Mouse (Mus musculus) liver, embryonic 16.5 days (tissue): ENCODE measurements around the gene Coq2. TPM values are rescaled to one million over a fixed set of nuclear protein-coding genes. Genes with fewer than 3 reads are reported as not detected.

Experiments used
- polyA plus RNA-seq: library from polyadenylated mRNA; unstranded; fragments of >200 nt; fragmentation: Nextera tagmentation; extraction: Ambion mirVana; gene quantifications from 2 replicates; pipeline ENCODE4 v1.2.1, GENCODE M21; 2015

Coq2 gene
- polyA plus RNA-seq, 1 experiment from 2014 or later, result 20.7 TPM

Other genes with a start within 250 kb of the Coq2 start
- 9.2 and 9.6 TPM in 2 replicates for gene Lin54, start 174.5 kb downstream of the Coq2 start, polyA plus RNA-seq
- gene Cops4, start 156.8 kb downstream of the Coq2 start, polyA plus RNA-seq, result 59.1 and 66.6 TPM in 2 replicates
- 58.2 and 65.3 TPM in 2 replicates for gene Plac8, start 102.9 kb downstream of the Coq2 start, polyA plus RNA-seq
- 1.8 and 2.2 TPM in 2 replicates for gene Hpse, start 44.6 kb upstream of the Coq2 start, polyA plus RNA-seq
- gene Helq, start 123.5 kb upstream of the Coq2 start, polyA plus RNA-seq, result 8.4 and 8.6 TPM in 2 replicates
- 105 and 134 TPM in 2 replicates for gene Mrps18c, start 123.5 kb upstream of the Coq2 start, polyA plus RNA-seq
- 13.2 and 13.4 TPM in 2 replicates for gene Abraxas1, start 145.8 kb upstream of the Coq2 start, polyA plus RNA-seq
- gene Gpat3, start 170.6 kb upstream of the Coq2 start, polyA plus RNA-seq, result 4.9 and 5.0 TPM in 2 replicates